Mouse (Mus musculus): Measurements from ENCODE around the gene Trip12.

The Trip12 gene

DNA sequence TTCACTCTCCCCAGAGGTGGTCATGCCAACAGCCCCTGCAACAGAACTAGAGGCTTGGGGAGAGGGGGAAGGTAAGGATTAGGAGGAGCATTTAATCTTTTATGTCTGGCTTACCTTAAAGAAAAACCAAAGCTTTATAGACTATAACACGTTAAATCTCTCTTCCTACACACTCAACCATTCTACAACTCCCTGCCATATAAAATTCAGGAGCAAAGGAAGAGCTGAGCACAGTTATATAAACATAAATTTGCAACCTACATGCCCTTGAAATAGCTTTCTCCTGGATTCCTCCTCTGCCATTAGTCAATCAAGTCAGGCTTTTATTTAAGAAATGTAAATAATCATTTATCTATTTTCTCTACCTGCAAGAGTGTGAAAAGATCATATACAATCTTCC is 62.9 kb downstream of the Trip12 start:
- DNase-seq, result no peak

DNA sequence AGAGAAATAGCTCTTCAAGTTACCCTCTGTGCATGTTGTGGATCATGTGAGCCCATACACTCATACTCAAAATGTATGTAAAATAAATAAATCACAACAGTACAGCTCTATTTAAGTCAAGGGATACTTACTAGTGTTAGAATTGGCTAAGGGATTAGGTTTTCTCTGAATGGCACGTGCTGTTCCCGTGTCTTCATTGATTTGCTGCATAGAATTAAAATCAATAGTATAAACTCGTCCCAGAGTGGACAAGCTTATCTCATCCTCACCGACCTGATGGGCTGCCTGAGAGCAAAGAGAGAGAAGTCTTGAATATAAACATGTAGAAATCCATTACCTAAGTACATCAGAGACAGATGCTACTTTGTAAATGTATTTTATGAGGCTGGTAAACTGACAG is 81.5 kb downstream of the Trip12 start:
- no peak for DNase-seq

DNA sequence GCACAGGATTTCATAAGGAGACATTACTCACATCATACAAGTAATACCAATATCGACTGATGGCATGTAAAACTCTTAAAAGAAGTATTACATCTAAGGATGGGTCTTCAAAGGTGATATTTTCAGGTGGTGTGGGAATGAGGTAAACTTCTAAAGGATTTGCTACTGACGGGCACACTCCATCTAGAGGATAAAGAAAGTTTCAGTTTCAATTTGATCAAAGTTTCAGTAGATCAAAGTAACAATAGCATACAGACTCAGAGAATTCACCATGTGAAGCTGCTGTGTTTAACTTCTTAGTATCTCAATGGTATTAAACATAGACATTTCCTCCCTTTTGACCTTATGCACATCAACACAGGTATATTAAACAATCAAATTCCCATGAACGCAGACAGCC is 98.2 kb downstream of the Trip12 start:
- DNase-seq, result no peak

DNA sequence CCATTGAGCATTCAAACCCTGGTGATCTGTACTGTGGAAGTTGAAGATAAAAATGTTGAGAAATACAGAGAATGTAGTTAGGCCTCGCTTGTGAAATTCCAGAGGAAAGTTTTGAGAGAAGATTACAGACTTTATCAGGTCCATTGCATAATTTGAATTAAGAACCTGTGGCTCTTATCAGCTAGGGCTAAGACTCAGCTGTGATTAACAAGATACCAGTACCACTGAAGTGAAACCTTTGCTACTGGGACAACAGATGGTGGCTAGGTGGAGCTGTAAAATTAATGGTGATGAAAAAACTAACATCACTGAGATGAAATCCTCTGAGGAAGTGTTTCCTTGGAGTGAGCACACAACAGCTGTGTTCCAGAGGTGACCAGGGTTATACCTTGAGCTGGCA is 100.2 kb downstream of the Trip12 start:
- DNase-seq, result no peak

DNA sequence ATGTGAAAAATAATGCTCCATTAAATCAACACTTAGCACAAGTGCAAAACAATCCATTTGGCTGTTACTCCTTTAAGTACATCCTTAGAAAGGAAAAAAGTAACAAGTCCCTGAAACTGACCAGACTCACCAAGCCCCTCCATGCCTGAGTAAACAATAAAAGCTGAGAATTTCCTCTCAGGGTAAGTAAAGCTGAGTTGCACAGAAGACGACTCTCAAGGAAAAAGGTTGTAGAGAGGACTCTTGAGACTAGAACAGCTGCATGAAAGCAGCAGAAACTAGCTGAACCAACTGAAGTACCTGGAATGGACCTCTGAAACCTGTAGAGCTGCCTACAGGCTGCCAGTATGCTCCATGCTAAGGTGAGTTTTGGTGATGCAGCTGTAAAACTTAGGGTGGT is 103.2 kb downstream of the Trip12 start:
- DNase-seq, result no peak

DNA sequence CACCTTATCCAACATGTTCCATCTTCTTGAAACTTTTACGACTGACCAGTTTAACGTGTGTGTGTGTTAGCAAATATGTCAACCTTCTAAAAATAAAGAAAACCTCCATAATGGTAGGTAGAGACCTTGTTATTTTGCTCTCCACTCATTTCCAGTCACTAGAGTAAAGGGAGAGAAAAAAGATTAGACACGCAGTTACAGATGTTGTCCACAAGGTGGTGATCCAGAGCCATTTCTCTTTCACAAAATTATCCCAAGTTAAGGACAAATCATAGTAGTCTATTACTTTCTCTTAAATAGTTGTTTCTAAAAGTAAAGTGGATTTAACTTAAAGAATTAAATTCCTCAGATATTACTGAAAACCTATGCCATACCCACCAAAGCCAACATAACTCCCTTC is 106.5 kb downstream of the Trip12 start:
- DNase-seq, result no peak

DNA sequence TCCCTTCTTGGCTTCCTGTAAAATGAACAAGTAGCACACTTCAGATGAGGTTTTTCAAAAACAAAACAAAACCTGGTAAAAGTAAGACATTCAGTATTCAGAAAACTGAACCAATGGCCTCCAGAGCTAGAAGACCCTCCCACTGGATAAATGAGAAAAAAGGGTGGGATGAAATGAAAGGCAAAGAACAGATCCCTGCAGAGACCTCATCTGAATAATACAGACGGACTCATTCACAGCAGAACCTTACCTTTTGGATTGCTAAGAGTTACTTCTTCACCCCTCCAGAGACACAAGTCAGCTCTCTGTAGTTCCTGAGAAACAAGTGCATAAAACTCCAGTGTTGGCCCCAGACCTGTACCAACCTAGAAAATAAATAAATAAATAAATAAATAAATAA is 108.6 kb downstream of the Trip12 start:
- DNase-seq, result no peak

DNA sequence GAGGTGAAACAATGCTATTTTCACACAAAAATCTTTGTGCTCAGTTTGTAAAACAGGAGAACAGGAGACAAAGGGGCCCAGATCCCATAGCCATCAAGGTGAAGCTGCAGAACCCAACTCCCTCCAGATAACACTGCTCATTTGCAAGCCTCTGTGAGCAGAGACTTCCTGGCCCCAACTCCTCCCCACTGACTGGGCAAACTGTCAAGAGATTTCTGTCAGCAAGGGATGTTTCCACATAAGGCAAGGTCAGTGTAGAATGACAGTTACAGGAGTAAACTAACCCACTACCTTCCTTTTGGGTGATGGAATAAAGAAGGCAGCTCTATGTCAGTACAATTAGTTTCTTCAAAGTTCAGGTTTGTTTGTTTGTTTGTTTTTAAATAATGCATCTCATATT is 117.5 kb downstream of the Trip12 start:
- no peak for DNase-seq

DNA sequence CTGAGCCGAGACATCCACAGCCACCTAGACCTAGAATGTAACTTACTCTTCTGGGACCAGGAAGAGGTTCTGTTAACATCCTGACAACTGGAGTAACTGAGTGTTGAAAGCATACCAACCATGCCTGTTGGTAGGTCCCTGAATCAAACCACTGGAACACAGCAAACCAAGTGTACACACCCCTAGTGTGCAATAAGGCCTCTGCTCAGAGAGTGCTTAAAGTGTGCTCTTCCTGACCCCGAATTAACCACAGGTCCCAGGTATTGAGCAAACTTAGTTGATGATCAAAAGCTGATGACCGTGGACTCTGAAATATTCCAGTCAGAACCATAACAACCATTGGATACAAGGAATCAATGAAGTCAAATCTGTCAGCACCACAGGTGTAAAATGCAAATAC is 117.9 kb downstream of the Trip12 start:
- DNase-seq, result no peak

DNA sequence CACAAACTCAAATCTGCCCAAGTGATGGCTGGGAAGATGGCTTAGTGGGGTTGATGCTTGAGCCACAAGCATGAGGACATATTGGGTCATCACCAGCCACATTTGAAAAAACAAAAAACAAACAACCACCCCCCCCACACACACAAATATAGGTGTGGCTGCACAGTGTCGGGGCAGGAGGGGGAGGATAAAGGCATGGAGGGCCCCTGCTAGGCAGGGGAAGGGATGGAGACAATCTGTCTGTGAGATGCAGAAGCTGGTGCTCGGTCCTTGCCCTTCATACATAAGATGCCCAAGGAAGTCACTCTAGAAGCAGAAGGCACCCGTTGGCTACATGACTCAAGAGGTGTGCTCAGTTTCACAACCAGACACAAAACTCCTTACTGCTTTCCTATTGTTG is 118.4 kb downstream of the Trip12 start:
- no peak for DNase-seq

DNA sequence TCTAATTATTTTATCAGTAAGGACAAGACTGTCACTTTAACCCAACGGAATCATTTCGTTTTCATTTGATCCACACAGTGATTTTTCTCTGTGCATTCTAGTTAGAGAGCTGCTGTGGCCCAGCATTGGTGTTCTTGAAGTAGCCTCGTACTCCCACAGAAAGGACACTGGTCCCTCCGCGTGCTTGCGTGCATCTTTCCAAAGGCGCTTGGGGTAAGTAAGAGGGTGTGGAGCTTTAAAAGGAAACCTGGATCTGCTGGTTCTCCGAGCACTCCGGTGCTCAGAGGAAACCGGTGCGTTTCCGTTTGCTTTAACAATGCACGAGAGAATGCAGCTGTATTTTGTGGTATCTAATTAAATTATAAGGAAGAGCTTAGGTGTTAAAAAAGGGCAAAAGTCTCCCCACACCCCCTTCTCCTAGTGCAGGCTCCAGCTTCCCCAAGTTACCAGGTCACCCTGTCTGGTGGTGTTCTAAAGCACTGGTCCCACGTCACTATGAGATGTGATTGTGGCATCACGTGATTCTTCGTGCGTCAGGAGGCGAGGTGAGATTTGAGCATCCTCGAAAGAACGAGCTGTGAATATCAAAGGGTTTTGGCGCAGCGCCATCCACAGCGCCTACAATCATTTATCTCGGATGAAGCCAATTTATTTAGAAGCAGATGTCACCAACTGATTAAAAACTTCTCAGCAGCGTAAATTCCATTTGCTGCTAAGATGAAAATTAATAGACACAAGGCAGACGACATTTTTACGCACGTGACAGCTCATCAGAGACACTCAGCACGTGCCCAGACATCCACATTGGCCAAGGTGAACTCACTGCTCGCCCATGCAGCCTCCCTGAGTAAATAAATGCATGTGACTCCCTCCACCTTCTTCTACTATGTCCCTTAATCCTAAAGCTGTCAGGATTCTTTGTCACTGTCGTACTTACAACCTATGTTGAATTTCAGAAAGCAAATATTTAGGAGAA is 130.2 kb downstream of the Trip12 start:
- DNase-seq, result peak; percentile 44 to 52

DNA sequence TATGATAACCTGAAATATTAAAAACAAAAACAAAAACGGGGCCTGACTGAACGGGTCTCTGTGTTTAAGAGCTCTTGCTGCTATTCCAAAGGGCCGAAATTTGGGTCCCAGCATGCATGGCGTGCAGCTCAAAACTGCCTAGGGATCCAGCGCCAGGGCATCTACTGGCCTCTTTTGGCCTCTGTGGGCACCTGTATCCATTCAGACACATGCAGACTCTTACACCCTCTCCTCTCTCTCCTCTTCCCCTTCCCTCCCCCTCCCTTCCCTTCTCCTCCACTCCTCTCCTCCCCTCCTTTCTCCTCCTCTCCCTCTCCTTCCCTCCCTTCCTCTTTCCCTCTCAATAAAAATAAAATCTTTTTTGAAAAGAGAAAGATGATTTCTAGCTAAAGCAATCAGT is 130.9 kb downstream of the Trip12 start:
- peak; percentile 41 to 47 for DNase-seq

DNA sequence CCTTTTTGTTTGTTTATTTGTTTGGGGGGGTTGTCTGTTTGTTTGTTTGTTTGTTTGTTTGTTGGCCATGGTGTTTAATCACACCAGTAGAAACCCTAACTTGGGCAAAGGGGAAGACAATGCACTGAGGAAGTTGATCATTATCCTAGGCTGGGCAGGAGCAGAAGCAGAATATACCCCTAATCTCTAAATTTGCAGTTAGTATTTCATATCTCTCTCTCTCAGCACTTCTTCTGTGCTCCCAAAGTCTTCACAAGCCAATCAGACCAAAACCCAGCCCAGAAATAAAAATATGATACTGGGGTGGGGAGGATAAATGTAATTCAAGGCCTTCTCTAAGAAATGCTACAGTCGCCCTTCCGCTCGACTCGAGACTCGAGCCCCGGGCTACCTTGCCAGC is 140.1 kb downstream of the Trip12 start:
- DNase-seq, result no peak

DNA sequence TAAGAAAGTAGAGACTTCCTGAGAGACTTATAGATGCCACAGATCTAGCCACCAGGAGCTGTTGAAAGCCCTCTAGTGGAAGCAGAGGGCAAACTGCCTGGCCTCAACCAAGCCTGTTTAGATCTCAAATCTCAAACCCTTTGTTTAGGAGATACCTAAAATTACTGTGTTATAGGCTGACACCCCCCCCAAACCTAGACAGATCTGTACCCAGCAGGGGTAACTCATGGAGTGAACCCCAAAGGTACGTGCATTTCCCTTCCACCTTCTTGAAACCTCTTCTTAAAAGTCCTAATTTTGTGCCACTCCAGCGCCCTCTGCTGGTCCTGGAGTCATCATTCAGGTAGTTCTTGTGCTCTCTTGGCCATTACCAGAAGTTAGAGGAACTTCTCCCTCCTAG is 143.2 kb downstream of the Trip12 start:
- peak; percentile 76 to 86 for DNase-seq

DNA sequence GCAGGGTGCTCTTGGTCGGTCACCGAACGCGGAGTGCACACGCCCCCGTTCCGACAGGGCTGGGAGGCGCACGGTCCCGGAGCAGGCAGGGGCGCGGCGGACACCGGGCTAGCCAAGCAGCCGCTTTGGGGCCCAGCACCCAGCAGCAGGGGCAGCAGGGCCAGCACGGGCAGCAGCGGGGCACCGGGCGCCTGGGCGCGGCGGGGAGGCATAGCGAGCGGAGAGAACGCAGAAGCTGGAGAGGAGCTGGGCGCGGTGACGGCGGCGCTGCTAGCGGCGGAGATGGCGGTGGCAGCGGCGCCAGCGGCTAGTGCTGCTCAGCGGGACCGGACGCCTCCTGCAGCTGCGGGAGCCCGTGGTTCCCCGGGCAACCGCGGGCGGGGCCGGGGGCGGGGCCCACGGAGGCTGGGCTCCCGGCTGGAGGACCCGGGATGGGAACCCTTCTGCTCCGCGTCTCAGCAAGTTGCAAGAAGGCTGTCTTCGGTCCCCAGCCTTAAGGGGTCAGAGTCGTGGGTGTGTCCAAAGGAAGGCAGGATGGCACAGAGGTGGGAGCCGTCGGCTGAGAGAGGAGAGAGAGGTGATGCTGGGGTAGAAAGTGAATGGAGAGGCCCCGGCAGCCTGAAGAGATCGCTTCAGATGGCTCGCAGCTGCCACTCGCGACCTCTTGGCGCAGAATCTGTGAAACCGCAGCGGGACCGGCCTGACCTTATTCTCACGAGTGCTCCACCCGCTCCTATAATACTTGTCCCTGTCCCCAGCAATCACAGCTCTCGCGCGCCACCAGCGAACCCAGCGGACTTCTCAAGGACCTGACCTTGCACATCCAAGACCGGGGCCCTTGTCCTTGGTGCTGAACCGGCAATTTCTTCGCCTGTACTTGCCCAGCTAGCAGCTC is 144.6 kb downstream of the Trip12 start, which contains the start of gene Dner:
TSS of gene Dner (minus strand) at position 705 of the 895 bp plus-strand sequence.
- DNase-seq, result peak; percentile 61 to 63

DNA sequence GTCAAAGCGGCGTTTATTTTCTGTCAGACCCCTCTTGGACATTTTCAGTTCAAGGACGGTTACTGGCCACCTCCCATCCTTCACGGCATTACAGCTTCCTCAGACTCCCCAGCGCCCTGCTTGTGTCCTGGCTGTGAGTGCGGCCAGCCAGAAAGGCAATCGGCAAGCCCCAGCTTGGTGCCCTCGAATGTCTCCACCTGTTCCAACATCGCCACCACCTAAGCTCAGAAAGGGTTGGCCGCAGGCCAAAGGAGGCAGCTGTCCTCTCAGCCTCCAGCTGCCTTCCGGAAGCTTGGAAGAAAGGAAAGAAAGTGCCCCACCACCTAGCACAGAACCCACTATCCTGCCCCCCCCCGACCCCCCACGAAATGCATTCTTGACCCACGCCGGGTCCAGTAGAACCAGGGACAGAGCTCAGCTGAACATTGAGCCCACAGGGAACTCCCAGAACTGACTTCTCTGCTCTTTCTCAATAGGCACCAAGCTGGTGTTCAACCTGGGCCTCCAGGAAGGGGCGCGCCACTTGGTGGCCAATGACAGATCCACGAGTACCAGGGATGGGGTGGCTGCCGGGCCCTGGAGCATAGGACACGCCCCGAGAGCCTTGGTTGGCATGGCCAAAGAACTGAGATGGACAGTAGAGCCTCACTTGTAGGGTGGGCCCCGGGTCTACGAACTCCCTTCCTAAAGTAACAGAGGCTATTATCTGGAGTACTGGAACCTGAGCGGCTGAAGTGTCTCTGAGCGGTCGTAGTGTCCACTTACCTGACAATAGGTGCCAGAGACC is 145.4 kb downstream of the Trip12 start:
- DNase-seq, result peak; percentile 56 to 65

DNA sequence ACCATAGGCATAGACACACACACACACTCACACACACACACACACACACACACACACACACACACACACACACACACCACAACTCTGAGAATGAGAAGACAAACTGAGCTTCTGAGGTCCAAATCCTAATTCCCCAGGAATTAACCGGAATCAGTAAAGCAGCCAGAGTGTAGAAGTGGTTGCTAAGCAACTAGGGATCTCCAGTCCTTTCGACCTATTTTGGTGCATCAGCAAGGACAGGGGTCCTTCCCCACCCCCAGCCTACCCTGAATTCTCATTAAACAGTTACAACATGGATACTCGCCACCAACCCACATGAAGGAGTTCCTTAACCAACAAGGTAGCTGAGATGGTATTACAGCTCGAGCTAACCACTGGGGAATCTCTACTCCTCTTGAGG is 162.4 kb downstream of the Trip12 start:
- no peak for DNase-seq

All from cerebellum, postnatal 36 days (tissue).